Mouse (Mus musculus) frontal cortex, postnatal 10 days (tissue): Measurements from ENCODE around the gene Nkx2-3.

Source experiments
- DNase-seq, 2 experiments: peaks; one replicate each; pipeline ENCODE4 v3.0.0; 2022; ENCODE audit warnings: low spot score in 2 of 2, mixed read lengths in 1 of 2

Nkx2-3 gene

GRCm38 (mm10) chr19:43618505-43619030 is 6.4 kb downstream of the Nkx2-3 start:
- DNase-seq: no peak

DNA sequence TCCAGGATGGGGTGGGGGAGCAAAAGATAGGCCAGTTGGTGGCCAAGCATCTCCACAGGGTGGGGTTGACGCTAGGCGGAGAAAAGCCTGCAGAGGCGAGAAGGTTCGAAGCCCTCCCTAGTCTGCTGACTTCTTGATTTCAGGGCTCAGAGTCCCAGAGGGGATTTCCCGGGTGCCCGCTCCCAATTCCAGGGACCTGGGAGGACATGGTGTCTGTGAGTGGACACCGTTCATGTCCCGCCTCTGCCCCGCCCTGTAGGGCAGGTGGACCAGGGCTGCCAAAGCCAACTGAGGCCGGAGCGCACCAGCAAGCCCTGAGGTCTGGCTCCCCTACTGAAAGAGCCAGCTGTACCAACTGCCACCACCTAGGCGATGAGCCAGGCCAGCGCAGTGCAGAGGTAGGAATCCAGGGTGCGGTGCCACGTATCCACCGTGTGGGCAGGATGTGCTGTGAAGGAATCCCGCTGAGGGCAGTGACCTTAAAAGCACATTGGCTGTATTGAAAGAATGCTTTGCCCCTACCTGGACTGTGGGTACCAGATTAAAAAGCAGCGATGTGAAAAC is 7.9 kb downstream of the Nkx2-3 start:
- no peak for DNase-seq

DNA sequence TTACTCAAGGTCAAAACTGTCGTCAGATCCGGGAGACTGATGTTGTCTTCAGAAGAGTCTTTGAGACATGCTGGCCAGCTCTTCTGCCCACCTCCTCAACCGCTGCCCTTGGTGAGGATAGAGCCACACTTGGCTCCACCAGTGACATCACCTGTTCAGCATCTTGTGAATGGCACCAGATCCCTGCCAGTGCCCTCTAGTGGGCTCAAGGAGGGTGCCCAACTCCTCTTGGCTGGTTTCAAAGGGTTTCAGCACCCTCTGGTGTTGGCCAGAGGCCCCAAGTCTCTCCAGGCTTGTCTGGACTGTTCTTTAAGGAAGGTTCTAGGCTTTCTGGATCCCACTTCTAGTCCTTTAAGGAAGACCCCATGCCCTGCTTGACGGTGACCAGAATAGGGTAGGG is 11.8 kb downstream of the Nkx2-3 start:
- no peak for DNase-seq

DNA sequence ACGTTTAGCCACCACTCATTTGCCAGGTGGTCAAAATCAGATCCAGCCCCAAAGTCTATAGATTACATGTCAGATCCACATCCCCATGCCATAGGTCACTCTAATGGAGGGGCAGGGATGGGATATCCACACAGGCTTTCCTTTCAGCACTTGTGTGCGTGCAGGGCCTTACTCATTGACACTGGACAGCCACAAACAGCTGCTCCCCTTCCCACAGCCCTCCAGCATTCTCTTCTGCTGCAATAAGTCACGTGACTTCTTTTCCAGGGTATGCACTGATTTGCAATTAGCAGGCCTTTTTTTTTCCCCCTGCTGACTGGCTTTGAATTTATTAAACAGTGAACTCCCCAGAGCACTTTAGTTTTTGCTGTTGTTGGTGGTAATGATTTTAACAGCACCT is 14.0 kb downstream of the Nkx2-3 start:
- no peak for DNase-seq

DNA sequence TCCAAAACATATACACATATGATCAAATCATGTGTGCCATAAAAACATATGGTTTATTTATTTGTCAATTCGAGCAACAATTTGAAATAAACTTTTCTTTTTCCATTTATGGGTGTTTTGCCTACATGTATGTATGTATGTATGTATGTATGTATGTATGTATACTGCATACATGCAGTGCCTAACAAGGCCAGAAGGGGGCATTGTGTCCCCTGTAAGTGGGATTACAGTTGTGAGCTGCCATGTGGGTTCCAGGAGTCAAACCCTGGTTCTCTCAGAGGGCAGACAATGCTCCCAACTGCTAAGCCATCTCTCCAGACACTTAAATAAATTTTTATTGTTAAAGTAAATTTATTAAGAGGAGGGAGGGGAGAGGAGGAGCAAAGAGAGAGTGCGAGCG is 15.2 kb downstream of the Nkx2-3 start:
- DNase-seq: no peak

GRCm38 (mm10) chr19:43629088-43629487 is 17.0 kb downstream of the Nkx2-3 start:
- DNase-seq: no peak

GRCm38 (mm10) chr19:43630466-43631251 is 18.5 kb downstream of the Nkx2-3 start:
- DNase-seq: peak; percentile 32 to 63

- DNase-seq: no peak
Observed at GRCm38 (mm10) chr19:43641833-43642232, 29.7 kb downstream of the Nkx2-3 start.

DNA sequence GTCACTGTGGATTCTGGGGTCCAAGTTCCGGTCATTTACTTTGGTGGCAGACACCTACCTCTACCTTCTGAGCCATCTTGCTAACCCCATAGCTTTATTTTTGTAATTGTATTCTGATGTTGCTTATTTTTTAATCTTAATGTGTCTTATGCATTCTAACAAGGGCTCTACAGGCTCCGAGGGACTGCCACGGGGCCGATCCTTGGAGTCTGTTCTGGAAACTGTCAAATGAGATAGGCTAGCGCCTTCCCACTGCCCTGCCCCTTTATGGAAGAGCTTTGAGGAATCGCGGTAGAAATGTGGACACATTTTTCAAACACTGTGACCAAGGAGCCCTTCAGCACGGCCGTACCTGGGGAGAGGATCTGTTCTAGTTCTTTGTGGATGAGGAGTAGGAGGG is 30.7 kb downstream of the Nkx2-3 start:
- no peak for DNase-seq

- DNase-seq: no peak
Observed at GRCm38 (mm10) chr19:43645508-43645907, 33.4 kb downstream of the Nkx2-3 start.

DNA sequence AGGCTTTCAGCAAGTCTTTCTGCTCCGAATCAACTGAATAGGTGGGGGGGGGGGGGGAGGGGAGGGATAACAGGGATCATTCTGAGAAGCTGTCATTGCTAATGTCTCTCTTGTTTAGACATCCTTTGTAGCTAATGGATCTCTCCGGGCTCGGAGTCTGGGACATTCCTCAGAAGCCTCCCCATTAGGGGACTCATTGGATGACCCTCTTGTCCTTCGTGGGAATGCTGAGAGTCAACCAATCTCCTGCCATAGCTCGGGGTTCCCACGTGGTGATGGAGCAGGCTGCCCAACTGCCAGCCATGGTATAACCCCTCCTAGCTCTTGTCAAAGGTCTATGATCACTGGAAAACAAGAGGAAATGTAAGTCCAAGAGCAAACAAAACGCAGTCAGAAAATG is 34.7 kb downstream of the Nkx2-3 start:
- no peak for DNase-seq

GRCm38 (mm10) chr19:43647261-43647660 is 35.1 kb downstream of the Nkx2-3 start:
- DNase-seq: no peak

DNA sequence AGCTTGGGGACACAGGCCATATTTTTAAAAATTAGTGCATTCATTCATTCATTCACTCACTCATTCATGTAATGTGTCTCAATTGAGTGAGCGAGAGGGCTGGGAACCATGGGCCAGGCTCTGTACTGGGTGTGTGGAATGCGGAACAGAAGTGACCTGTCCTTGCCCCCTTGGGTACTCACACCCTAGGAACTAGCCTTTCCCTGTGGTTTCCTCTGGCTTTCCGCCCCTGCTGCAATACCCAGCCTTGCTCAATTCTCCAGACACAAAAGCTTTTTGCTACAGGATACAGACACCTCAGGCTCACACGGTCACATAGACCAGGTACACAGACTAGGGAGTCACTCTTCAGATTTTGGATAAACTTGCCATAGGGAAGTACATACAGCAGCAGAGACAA is 36.2 kb downstream of the Nkx2-3 start:
- no peak for DNase-seq

DNA sequence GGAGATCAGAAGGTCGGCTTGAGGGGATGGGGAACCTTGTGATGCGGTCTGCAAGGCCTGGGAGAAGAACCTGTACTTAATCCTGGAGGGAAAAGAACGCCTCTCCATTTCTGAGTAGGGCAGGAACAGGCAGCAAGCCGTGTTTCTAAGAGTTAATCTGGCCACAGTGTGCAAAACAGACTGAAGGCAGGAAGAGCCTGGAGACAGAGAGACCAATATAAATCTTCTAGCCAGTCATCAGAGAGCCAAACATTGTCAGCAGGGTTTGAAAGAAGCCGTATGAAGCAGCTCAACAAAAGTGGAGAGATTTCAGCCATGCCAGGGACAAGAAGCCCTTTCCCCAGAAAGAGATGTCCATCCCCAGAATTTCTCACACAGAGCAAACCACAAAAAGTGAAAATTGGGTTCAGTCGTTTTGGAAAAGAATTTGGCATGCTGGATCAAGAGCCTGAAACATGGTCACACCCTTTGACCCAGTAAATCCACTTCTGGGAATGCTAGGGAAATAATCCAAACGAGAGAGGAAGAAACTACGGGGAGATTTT is 39.2 kb downstream of the Nkx2-3 start:
- no peak for DNase-seq

DNA sequence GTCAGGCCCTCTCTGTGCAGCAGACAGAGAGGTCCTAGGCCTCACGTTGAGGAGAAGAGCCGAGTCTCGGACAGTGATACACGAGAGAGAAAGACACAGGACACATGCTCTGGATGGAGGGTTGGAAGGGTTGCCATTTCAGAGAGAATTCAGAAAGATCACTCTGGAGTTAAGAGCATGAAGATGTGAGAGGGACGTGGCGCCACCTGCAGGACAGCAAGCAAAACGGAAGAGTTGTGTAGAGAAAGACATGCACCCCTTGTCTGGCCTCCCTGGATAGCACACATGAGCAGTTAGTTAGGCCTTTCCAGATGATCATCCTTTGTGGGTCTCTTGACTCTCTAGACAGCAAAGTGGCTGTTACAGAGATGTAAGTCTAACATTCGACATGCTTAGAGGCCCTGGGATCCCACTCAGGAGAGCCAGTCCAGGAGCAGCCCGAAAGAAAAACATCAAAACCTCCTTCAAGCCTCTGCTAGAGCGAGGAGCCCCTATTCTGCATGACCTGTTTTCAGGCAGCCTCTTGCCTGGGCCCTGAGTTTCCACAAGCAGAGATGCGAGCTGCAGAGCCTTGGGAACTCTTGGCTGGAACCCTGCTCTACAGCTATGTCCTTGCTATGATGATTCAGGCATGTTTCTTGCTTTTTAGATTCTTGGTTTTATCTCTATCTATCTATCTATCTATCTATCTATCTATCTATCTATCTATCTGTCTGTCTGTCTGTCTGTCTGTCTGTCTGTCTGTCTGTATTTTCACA is 43.8 kb downstream of the Nkx2-3 start:
- DNase-seq: peak in 1 of 2 experiments; percentile 70

- no peak for DNase-seq
Observed at GRCm38 (mm10) chr19:43659632-43660031, 47.5 kb downstream of the Nkx2-3 start.

GRCm38 (mm10) chr19:43660774-43661173 is 48.6 kb downstream of the Nkx2-3 start:
- no peak for DNase-seq

DNA sequence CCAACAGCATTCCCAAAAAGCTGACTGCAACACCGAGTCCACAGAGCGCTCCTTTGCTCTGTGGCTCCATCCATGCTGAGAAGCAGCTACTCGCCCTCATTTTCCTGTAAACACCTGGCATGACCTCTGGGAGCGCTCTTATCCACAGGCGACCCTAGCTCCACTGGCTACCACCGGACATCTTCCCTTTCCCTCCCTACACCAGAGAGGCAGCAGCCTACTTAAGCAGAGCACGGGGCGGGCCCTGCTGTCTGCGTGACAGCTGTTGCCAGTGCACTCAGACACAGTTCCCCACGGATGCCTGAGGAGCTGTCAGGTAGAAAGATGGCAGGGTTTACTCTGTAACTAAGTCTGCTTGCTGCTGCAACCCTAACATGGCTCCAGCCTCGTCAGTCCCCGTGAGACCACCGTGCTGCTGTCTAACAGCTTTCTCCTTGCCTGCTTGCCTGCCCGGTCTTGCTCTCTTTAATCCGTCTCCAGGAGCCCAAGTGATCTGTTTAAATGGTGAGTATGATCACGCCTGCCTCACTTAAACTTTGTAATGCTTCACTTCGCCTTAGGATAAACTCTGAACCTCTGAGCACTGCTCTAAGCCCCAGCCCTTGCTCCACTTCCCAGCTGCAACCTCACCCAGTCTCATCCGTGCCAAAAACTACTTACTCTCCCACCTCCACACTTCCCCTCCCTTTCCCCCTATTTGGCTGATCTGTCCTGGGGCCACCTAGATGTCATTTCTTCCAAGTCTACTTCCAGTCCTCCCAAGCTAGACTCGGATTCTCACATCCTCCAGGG is 50.2 kb downstream of the Nkx2-3 start:
- peak in 1 of 2 experiments; percentile 25 for DNase-seq

GRCm38 (mm10) chr19:43663471-43663870 is 51.3 kb downstream of the Nkx2-3 start:
- no peak for DNase-seq
